Comparison of ENCODE assay signal across 9 mouse cellular contexts in genomic region chr3:60575945-60576344, GRCm38 (mm10).
DNase-seq lines count a peak whose midpoint lies in the region; ATAC-seq and TF ChIP-seq lines count a peak whose summit lies in the region.
"Had no signal": no experiment of that assay in that cellular context is flagged by ENCODE, and none has a peak within 500 bp of the region (broad histone marks: within the 10 kb centered on the region; RNA-seq: fewer than 3 reads in every experiment).

No protein-coding gene starts in this region.

- TF ChIP-seq POLR2A in limb, embryonic 14.5 days (IDR thresholded peaks at IDR 0.05; ENCODE audit: borderline replicate concordance, extremely low read depth, insufficient read depth, insufficient read length) = no peak

- H3K4me1 ChIP-seq in heart, postnatal 0 days (ENCODE audit: control insufficient read depth, insufficient read depth) = peaks cover 69% of the 10 kb centered on the region
- peaks cover 15% of the 10 kb centered on the region for H3K4me1 ChIP-seq in midbrain, embryonic 16.5 days (ENCODE audit: control insufficient read depth, insufficient read depth, low read length)
- peaks cover 16% of the 10 kb centered on the region for H3K4me1 ChIP-seq in midbrain, embryonic 13.5 days (replicated peaks)
- peaks cover 27% of the 10 kb centered on the region for H3K4me1 ChIP-seq in limb, embryonic 14.5 days (ENCODE audit: control insufficient read depth, insufficient read depth, low read length)

- peak overlapping the region; percentile 55 for H3K4me2 ChIP-seq in heart, postnatal 0 days (ENCODE audit: low read depth, low read length)
- H3K4me2 ChIP-seq in midbrain, embryonic 16.5 days (ENCODE audit: low read length) = peak overlapping the region; percentile 32; the same call in 1 of the 2 replicates
- H3K4me2 ChIP-seq in midbrain, embryonic 13.5 days (replicated peaks) = no peak overlapping the region
- 0 out of 2 replicates have a peak overlapping the region, but pooled peaks have one; percentile 8 for H3K4me2 ChIP-seq in limb, embryonic 14.5 days (replicated peaks; ENCODE audit: low read depth, low read length, severe bottlenecking)
- H3K4me2 ChIP-seq: neural tube, embryonic 13.5 days had no signal

- peak overlapping the region; percentile 25 for H3K4me3 ChIP-seq in heart, postnatal 0 days (ENCODE audit: low read depth, low read length)
- no peak overlapping the region for H3K4me3 ChIP-seq in midbrain, embryonic 16.5 days (ENCODE audit: low read depth, low read length)
- H3K4me3 ChIP-seq in midbrain, embryonic 13.5 days (replicated peaks) = no peak overlapping the region
- no peak overlapping the region for H3K4me3 ChIP-seq in limb, embryonic 14.5 days (replicated peaks; ENCODE audit: low read length)
- H3K4me3 ChIP-seq: neural tube, embryonic 13.5 days had no signal

- TF ChIP-seq EP300 in heart, postnatal 0 days (IDR thresholded peaks at IDR 0.05; ENCODE audit: low read depth) = no peak

- peak overlapping the region; percentile 47 for H3K27ac ChIP-seq in heart, postnatal 0 days (ENCODE audit: low read depth)
- H3K27ac ChIP-seq in midbrain, embryonic 16.5 days (ENCODE audit: low read length) = no peak overlapping the region
- H3K27ac ChIP-seq in midbrain, embryonic 13.5 days = no peak overlapping the region
- 0 out of 2 replicates have a peak overlapping the region, but pooled peaks have one; percentile 15 for H3K27ac ChIP-seq in limb, embryonic 14.5 days (replicated peaks; ENCODE audit: low read depth, low read length)
- H3K27ac ChIP-seq: neural tube, embryonic 13.5 days had no signal

- no peak for ATAC-seq in heart, postnatal 0 days (ENCODE audit: insufficient read depth, low read depth)
- ATAC-seq in midbrain, embryonic 16.5 days = no peak
- no peak for ATAC-seq in midbrain, embryonic 13.5 days
- no peak for ATAC-seq in limb, embryonic 14.5 days (ENCODE audit: low FRiP score, low read depth)

- no peaks in the 10 kb centered on the region for H3K27me3 ChIP-seq in heart, postnatal 0 days (ENCODE audit: control insufficient read depth, insufficient read depth, low read length)
- H3K27me3 ChIP-seq in midbrain, embryonic 16.5 days (ENCODE audit: control insufficient read depth, insufficient read depth, low read depth, low read length) = no peaks in the 10 kb centered on the region
- no peaks in the 10 kb centered on the region for H3K27me3 ChIP-seq in midbrain, embryonic 13.5 days
- H3K27me3 ChIP-seq in limb, embryonic 14.5 days (ENCODE audit: control insufficient read depth, insufficient read depth, low read length) = no peaks in the 10 kb centered on the region
- H3K27me3 ChIP-seq: neural tube, embryonic 13.5 days had no signal

- no peak overlapping the region for H3K9ac ChIP-seq in heart, postnatal 0 days (replicated peaks; ENCODE audit: low read depth, low read length)
- H3K9ac ChIP-seq in midbrain, embryonic 16.5 days (ENCODE audit: low read depth, low read length) = no peak overlapping the region
- H3K9ac ChIP-seq in midbrain, embryonic 13.5 days (replicated peaks) = no peak overlapping the region
- no peak overlapping the region for H3K9ac ChIP-seq in limb, embryonic 14.5 days (ENCODE audit: low read depth, low read length, severe bottlenecking)
- H3K9ac ChIP-seq: neural tube, embryonic 13.5 days had no signal

- H3K9me3 ChIP-seq in heart, postnatal 0 days (replicated peaks; ENCODE audit: control insufficient read depth, low read length) = no peaks in the 10 kb centered on the region
- H3K9me3 ChIP-seq in midbrain, embryonic 16.5 days (replicated peaks; ENCODE audit: control insufficient read depth, low read length, poor library complexity, severe bottlenecking) = no peaks in the 10 kb centered on the region
- H3K9me3 ChIP-seq in midbrain, embryonic 13.5 days = no peaks in the 10 kb centered on the region
- no peaks in the 10 kb centered on the region for H3K9me3 ChIP-seq in limb, embryonic 14.5 days (ENCODE audit: control insufficient read depth, low read length)
- H3K9me3 ChIP-seq: neural tube, embryonic 13.5 days had no signal

- no peak for TF ChIP-seq CTCF in heart, postnatal 0 days (IDR thresholded peaks at IDR 0.05; ENCODE audit: low read depth)

- no peaks in the 10 kb centered on the region for H3K36me3 ChIP-seq in heart, postnatal 0 days (replicated peaks; ENCODE audit: control insufficient read depth, insufficient read depth, low read length)
- no peaks in the 10 kb centered on the region for H3K36me3 ChIP-seq in midbrain, embryonic 16.5 days (ENCODE audit: control insufficient read depth, insufficient read depth, low read length)
- H3K36me3 ChIP-seq in midbrain, embryonic 13.5 days = no peaks in the 10 kb centered on the region
- H3K36me3 ChIP-seq in limb, embryonic 14.5 days (ENCODE audit: control insufficient read depth, insufficient read depth, low read length) = no peaks in the 10 kb centered on the region
- H3K36me3 ChIP-seq: neural tube, embryonic 13.5 days had no signal

- 8% methylated on average over 2 of the region's 2 CpGs for WGBS in heart, postnatal 0 days
- 48% methylated on average over 2 of the region's 2 CpGs for whole genome bisulfite sequencing in midbrain, embryonic 16.5 days
- 57% methylated on average over 2 of the region's 2 CpGs for WGBS in midbrain, embryonic 13.5 days
- WGBS in limb, embryonic 14.5 days = 44% methylated on average over 2 of the region's 2 CpGs

- DNase-seq in heart, postnatal 0 days (ENCODE audit: low spot score) = no peak
- no peak for DNase-seq in heart, adult 9 months (ENCODE audit: low spot score in 2 of 2)
- no peak for DNase-seq in limb, embryonic 14.5 days (ENCODE audit: low spot score)
- no peak for DNase-seq in ovary, postnatal 10 days (ENCODE audit: low spot score)
- DNase-seq in gastrocnemius, postnatal 4 days (ENCODE audit: low spot score in 2 of 2) = no peak
- DNase-seq: thymus, postnatal 36 days had no signal

Comparison
In these comparisons a context has a peak if more than half of its experiments do, and no peak if none do; other contexts are left out.
1. H3K27ac ChIP-seq: peak in heart, postnatal 0 days (single experiment) and limb, embryonic 14.5 days (single experiment); none in midbrain, embryonic 16.5 days (single experiment) and midbrain, embryonic 13.5 days (single experiment).